Mouse (Mus musculus) testis, postnatal 14 days (tissue): ENCODE measurements around the gene Tmem201.

Experiments
- DNase-seq: peaks from one replicate; pipeline ENCODE4 v3.0.0; 2021; ENCODE audit warnings: low spot score

Tmem201 gene

GRCm38 (mm10) chr4:149749003-149749662 is 11.3 kb upstream of the Tmem201 start:
- DNase-seq: no peak

- no peak for DNase-seq
These were observed 6.3 kb upstream of the Tmem201 start for GRCm38 (mm10) chr4:149744119-149744518.

- DNase-seq: no peak
These were observed 4.2 kb upstream of the Tmem201 start for GRCm38 (mm10) chr4:149742011-149742530.

- DNase-seq: no peak
These were observed 2.5 kb upstream of the Tmem201 start for GRCm38 (mm10) chr4:149740301-149740700.

GRCm38 (mm10) chr4:149739478-149739877 is 1.6 kb upstream of the Tmem201 start:
- no peak for DNase-seq

GRCm38 (mm10) chr4:149736581-149736980 is 1.3 kb downstream of the Tmem201 start:
- peak; percentile 60 for DNase-seq

- no peak for DNase-seq
These were observed 2.1 kb downstream of the Tmem201 start for GRCm38 (mm10) chr4:149735624-149736250.

GRCm38 (mm10) chr4:149734730-149735475 is 2.9 kb downstream of the Tmem201 start:
- DNase-seq: no peak

- DNase-seq: no peak
These were observed 3.6 kb downstream of the Tmem201 start for GRCm38 (mm10) chr4:149734246-149734645.

GRCm38 (mm10) chr4:149733748-149734147 is 4.1 kb downstream of the Tmem201 start:
- no peak for DNase-seq

GRCm38 (mm10) chr4:149732800-149733199 is 5.0 kb downstream of the Tmem201 start:
- DNase-seq: no peak

GRCm38 (mm10) chr4:149732313-149732712 is 5.5 kb downstream of the Tmem201 start:
- no peak for DNase-seq

- no peak for DNase-seq
These were observed 7.0 kb downstream of the Tmem201 start for GRCm38 (mm10) chr4:149730827-149731226.

- no peak for DNase-seq
These were observed 9.0 kb downstream of the Tmem201 start for GRCm38 (mm10) chr4:149728810-149729209.

- DNase-seq: no peak
These were observed 10.2 kb downstream of the Tmem201 start for GRCm38 (mm10) chr4:149727636-149728035.

GRCm38 (mm10) chr4:149725661-149726350 is 12.0 kb downstream of the Tmem201 start:
- DNase-seq: no peak

- no peak for DNase-seq
These were observed 12.9 kb downstream of the Tmem201 start for GRCm38 (mm10) chr4:149724916-149725470.

GRCm38 (mm10) chr4:149723855-149724731 is 13.8 kb downstream of the Tmem201 start:
- no peak for DNase-seq

GRCm38 (mm10) chr4:149723021-149723390 is 14.8 kb downstream of the Tmem201 start:
- no peak for DNase-seq

GRCm38 (mm10) chr4:149722104-149723020 is 15.5 kb downstream of the Tmem201 start:
- no peak for DNase-seq
